Mouse (Mus musculus): ENCODE results near the gene Rpl19.

DNA sequence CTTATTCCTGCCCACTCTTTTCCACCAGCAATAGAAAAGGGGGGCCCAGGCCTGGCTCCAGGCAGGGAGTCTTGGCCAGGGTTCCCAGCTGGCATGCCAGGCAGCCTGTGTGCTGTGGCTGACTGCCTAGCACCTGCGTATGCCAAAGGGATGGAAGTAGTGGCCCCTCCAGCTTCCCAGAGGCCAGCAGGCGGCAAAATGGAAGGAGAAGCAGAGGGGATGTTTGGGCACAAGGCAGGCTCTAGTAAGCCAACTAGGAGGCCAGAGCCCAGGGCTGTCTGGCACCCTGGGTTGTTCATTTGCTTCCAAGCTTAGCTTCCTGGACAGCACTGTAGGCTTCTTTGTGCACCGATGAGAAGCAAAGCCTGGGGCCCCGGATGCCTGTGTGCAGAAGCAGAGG is 21.2 kb downstream of the Rpl19 start:
- TF ChIP-seq CTCF (IDR thresholded peaks at IDR 0.05; ENCODE audit: extremely low read depth, insufficient read depth, low read length) (no peak), POLR2A (IDR thresholded peaks at IDR 0.05; ENCODE audit: extremely low read depth, insufficient read depth, low read length) (no peak)
